Mouse (Mus musculus) thymus, postnatal 10 days (tissue): ENCODE results near the gene Obox2.
"Not testable (repeated sequence)": the region's sequence is repeated elsewhere in the genome, so short reads cannot be mapped to it uniquely, and the experiment has no call there.

ENCODE experiments used
- DNase-seq, 2 experiments: peaks; one replicate each; pipeline ENCODE4 v3.0.0; 2021; ENCODE audit warnings: low spot score in 2 of 2

Gene Obox2

DNA sequence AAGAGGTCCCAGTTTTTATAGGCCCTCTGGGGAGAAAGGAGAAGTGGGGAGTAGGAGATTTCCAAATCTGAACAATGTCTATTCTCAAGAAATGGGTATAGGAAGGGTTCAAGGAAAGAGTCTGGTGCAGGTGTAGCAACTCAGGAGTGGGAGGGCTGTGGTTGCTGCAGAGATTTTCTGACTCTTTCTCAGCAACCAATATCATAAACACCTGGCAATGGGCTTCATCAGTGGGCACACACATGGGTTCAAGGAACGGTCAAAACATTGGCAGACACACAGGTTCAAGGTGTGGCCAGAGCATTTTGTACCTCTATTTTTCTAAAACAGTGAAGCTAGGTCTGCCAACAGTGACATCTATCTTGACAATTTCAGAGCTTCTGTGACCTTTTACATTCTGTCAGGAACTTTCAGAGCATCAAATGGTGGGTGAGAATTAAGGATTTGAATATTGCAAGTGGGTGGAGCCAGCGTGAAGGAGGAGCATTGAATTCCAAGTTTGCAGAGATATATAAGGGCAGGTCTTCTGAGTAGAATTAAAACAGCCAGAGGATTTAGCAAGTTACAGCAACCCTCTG lies at the start of gene Obox2, which contains the start of gene Obox1:
Gene Obox2, plus strand, starts transcription at position 301 of the 578 bp plus-strand sequence.
Gene Obox1, plus strand, starts transcription at position 528 of the 578 bp plus-strand sequence.
- not testable (repeated sequence) for DNase-seq

DNA sequence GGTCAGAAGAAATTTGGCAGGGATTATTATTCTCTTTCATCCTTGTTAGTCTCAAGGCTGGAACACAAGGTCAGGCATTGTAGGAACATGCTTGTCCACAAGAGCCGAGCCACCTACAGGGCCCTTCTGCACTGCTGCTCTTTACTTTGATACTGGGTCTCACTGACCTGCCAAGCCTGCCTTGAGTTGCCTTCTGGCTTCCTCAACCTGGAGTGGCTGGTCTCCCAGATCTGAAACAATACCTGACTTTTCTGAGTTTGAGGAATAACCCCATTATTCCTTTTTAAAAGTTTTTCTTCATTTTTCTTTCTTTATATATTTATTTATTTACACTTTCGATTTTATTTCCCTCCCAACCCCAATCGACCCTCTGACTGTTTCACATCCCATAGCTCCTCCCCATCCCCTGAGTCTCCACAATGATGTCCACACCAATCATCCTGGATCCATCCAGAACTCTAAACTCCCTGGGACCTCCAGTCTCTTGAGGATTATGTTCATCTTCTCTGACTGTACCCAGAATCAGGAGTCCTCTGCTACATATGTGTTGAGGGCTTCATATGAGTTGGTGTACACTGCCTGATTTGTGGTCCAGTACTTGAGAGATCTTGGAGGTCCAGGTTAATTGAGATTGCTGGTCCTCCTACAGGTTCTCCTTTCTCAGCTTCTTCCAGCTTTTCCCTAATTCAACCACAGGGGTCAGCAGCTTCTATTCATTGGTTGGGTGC lies 10.8 kb downstream of the Obox2 start:
- DNase-seq = not testable (repeated sequence)

DNA sequence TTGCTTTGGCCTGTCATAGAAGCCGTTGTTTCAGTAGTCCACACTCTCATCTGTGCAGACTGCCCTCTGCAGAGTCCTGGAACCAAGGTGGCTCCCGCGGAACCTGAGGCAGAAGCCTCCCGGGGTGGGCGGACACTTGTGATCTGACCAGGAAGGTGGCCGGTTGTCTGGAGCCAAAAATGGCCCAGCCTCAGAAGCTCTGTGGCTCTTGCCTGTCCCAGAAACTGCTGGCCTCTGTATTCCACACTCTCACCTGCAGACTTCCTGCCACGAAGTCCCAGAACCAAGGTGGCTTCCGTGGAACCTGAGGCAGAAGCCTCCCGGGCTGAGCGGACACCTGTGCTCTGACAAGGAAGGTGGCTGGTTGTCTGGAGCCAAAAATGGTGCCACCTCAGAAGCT lies 18.3 kb downstream of the Obox2 start:
- not testable (repeated sequence) for DNase-seq

DNA sequence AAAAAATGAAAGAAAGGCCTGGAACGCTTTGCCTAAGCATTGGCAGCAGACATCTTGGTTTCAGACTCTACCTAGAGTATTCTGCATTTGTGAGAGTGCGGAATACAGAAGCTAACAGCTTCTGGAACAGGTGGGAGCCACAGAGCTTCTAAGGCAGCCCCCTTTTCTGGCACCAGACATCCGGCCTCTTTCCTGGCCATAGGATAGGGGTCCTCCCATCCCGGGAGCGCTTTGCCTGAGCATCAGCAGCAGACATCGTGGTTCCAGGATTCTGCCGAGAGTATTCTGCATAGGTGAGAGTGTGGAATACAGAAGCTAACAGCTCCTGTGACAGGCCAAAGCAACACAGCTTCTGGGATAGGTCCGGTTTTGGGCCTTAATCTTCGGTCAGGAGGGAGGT lies 29.5 kb downstream of the Obox2 start:
- DNase-seq = not testable (repeated sequence)

DNA sequence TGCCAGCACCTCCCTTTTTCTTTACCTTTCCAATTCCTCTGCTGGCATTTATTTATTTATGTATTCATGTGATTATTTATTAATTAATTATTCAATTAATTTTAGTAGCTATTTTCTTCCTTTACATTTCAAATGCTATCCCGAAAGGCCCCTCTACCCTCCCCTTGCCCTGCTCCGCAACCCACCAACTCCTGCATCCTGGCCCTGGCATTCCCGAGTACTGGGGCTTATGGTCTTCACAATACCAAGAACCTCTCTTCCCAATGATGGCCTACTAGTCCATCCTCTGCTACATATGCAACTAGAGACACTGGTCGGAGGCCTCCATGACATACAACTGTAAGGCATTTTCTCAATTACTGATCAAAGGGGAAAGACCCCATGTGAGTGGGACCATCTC lies 37.0 kb downstream of the Obox2 start:
- DNase-seq = not testable (repeated sequence)
